Mouse (Mus musculus): ENCODE measurements around the gene Ms4a4d. TPM values are rescaled to one million over a fixed set of nuclear protein-coding genes. Genes with fewer than 3 reads are reported as not detected.

Gene Ms4a4d
- total RNA-seq, 2 experiments from 2014 or later = 0.54 TPM; not detected in 1

DNA sequence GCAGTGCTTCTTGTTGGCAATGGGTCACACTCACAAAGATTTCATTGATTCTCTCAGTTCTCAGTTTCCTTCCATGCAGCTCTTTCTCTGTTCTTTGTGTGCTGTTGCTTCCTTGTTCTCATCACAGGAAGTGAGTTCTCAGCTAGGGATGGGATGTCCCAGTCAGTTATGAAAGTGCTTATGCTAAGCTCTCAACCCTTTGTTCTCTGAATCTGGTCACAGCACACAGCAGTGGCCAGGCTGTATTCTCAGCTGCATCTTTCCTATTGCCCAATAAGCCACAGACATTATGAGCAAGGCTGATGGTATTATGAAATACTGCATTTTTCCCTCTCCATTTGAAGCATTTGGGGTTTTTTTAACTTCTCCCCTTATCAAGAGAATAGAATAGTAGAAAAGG, 23.0 kb downstream of the Ms4a4d start:
- peak; percentile 100 for ATAC-seq (ENCODE audit: poor library complexity, severe bottlenecking)

DNA sequence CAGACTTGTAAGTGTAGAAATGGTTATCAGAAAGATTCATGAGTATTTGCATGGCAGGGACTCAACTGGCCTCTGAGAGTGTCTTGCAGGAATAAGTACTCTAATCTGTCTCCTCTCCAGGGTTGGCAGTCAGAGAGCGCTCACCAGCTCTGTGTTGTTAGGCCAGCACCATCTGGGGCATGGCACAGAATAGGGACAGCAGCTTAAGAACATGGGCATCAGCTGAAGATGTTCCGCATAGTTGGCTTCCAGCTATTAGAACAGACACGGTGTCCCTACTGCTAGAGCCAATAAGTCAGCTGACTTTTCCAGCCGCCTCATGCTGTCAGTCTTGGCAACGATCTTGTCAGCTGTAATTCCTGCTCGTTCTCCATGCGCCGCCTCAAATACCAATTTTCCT, 38.4 kb downstream of the Ms4a4d start:
- ATAC-seq (ENCODE audit: poor library complexity, severe bottlenecking) = no peak

DNA sequence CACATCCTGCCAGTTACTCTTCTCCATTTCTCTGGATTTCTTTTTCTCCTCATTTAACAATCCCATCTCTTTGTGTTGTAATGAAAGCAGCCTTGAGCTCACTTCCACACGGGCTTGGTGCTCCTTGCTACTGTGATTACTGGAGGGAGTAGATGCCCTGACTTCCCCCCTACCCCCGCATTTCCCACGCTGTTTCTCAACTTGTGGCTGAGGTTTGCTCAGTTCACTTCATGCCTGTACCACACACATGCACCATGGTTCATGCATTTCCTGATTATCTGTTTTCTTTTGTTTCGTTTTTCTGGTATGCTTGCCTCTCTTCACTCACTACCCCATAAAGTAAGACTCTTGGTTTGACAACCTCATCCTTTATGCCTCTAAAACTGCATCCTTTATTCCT, 52.6 kb downstream of the Ms4a4d start:
- peak; percentile 66; the same call in 1 of the 2 replicates for ATAC-seq (ENCODE audit: poor library complexity, severe bottlenecking)

DNA sequence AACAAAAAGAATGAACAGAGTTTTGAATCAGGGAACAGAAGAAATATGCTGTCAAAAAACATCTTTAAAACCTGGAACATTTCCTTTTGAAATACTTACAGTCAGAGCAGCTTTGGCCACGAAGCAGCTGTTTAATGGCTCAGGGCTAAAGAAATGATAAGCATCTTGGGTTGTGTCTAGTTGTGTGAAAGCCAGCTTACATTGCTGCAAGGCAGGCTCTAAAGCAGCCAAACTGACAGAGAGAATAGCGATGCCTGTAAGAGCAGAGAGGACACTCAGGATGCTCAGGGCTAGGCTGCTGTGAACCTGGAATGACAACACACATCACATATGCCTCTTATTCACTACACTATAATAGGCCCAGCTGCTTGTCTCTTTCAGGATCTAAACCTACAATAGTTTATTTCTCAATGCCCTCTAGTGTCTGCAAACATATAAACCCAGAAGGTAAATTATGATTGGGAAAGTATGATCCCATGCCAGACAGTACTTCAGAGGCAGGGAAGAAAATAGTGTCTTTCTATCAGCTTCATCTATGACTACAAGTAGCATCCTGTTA, 53.4 kb downstream of the Ms4a4d start:
- ATAC-seq (ENCODE audit: poor library complexity, severe bottlenecking) = no peak

DNA sequence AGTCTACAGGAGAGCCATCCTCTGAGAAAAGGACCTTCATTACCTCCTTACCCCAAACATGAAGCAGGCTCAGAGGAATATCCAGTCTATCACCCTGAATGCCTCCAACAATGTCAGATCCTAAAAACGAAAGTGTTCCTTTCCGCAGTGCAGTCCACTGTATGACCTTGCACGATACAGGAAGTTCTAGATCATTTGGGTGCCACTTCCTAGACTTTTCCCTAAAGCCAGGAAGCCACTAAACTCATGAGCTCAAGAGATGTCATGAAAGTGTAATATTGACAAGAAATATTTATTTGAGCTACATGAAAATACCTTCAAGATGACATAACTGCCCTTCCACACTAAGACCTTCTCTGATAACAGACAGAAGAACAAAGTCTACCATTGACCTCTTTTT, 64.7 kb downstream of the Ms4a4d start:
- no peak for ATAC-seq (ENCODE audit: poor library complexity, severe bottlenecking)

DNA sequence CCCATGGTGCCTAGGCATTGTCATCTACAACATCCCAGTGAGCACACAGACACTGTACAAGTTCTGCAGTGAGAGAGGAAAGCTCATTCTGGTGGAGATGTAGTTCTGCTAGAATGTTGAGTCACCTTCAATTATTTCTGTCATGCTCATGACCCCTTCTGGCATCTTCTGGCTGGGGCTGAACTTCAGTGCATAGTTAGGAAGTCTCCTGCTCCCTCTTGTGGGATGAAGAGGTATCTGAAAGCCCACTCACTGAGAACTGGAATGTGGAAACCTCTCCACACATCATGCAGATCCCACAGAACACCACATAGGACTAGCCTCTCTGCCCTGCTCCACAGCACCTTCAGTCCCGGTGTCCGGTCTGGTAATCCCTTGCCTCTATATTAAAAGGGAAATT, 65.4 kb downstream of the Ms4a4d start:
- peak; percentile 66 for ATAC-seq (ENCODE audit: poor library complexity, severe bottlenecking)

DNA sequence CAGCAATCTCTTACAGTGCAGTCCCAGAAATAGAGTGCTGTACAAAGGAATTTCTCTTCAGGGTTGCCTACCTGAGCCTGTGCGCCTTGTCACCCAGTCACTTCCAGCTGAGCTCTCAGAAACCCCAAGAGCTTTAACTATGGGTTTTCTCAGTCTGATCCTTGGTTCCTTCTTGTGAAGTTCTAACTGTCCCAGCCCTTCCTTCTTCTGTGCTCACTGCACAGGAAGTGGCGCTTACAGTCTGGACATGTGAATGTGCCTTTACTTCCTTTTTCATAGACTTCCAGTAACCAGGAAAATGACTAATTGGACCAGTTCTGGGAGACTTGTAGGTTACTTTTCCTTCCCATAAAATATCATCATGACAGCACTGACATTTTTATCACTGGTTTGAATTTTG, 68.0 kb downstream of the Ms4a4d start, which contains the start of gene Ms4a6d:
TSS of gene Ms4a6d (minus strand) at position 247 of the 400 bp plus-strand sequence.
- ATAC-seq (ENCODE audit: poor library complexity, severe bottlenecking) = peak; percentile 54

Other genes starting within 250 kb of the Ms4a4d start
- gene Ms4a14, start 222.3 kb upstream of the Ms4a4d start, total RNA-seq (2015) = 0.09 and 0.13 TPM in 2 replicates
- not detected in 2 replicates for gene Ms4a14, start 222.3 kb upstream of the Ms4a4d start, total RNA-seq (2017)
- 1.7 and 3.0 TPM in 2 replicates for gene Ms4a7, start 200.7 kb upstream of the Ms4a4d start, total RNA-seq (2015)
- gene Ms4a7, start 200.7 kb upstream of the Ms4a4d start, total RNA-seq (2017) = 1.7 and 2.4 TPM in 2 replicates
- 35.8 and 41.7 TPM in 2 replicates for gene Ms4a4a, start 161.3 kb upstream of the Ms4a4d start, total RNA-seq (2015)
- gene Ms4a4a, start 161.3 kb upstream of the Ms4a4d start, total RNA-seq (2017) = 6.0 and 7.4 TPM in 2 replicates
- 412 and 535 TPM in 2 replicates for gene Ms4a4c, start 132.0 kb upstream of the Ms4a4d start, total RNA-seq (2015)
- gene Ms4a4c, start 132.0 kb upstream of the Ms4a4d start, total RNA-seq (2017) = 446 and 496 TPM in 2 replicates
- gene Ms4a4b, start 93.2 kb upstream of the Ms4a4d start, total RNA-seq (2015) = 53.5 and 63.3 TPM in 2 replicates
- 17.0 and 32.8 TPM in 2 replicates for gene Ms4a4b, start 93.2 kb upstream of the Ms4a4d start, total RNA-seq (2017)
- gene Ms4a6c, start 67.4 kb upstream of the Ms4a4d start, total RNA-seq (2015) = 815 and 879 TPM in 2 replicates
- 614 and 767 TPM in 2 replicates for gene Ms4a6c, start 67.4 kb upstream of the Ms4a4d start, total RNA-seq (2017)
- 16.9 and 21.9 TPM in 2 replicates for gene Gm8369, start 50.9 kb upstream of the Ms4a4d start, total RNA-seq (2015)
- 10.4 and 12.3 TPM in 2 replicates for gene Gm8369, start 50.9 kb upstream of the Ms4a4d start, total RNA-seq (2017)
- gene Ms4a6b, start 20.3 kb upstream of the Ms4a4d start, total RNA-seq (2015) = 242 and 270 TPM in 2 replicates
- 138 and 141 TPM in 2 replicates for gene Ms4a6b, start 20.3 kb upstream of the Ms4a4d start, total RNA-seq (2017)
- gene Ms4a6d, start 68.0 kb downstream of the Ms4a4d start, total RNA-seq (2015) = 62.8 and 76.5 TPM in 2 replicates
- gene Ms4a6d, start 68.0 kb downstream of the Ms4a4d start, total RNA-seq (2017) = 42.6 and 51.4 TPM in 2 replicates
- 47.4 and 50.5 TPM in 2 replicates for gene Ms4a2, start 86.9 kb downstream of the Ms4a4d start, total RNA-seq (2015)
- 79.4 and 80.1 TPM in 2 replicates for gene Ms4a2, start 86.9 kb downstream of the Ms4a4d start, total RNA-seq (2017)
- gene Ms4a3, start 104.0 kb downstream of the Ms4a4d start, total RNA-seq (2015) = 42.5 and 48.3 TPM in 2 replicates
- 29.5 and 38.1 TPM in 2 replicates for gene Ms4a3, start 104.0 kb downstream of the Ms4a4d start, total RNA-seq (2017)
- gene Oosp2, start 123.8 kb downstream of the Ms4a4d start, total RNA-seq (2015) = 0.51 TPM in 1 of 2 replicates, not detected in the other
- not detected in 2 replicates for gene Oosp2, start 123.8 kb downstream of the Ms4a4d start, total RNA-seq (2017)
- 0.16 and 0.67 TPM in 2 replicates for gene Oosp1, start 154.3 kb downstream of the Ms4a4d start, total RNA-seq (2015)
- 1.1 TPM in 1 of 2 replicates, not detected in the other for gene Oosp1, start 154.3 kb downstream of the Ms4a4d start, total RNA-seq (2017)
- gene Oosp3, start 160.3 kb downstream of the Ms4a4d start, total RNA-seq (2015) = not detected in 2 replicates
- not detected in 2 replicates for gene Oosp3, start 160.3 kb downstream of the Ms4a4d start, total RNA-seq (2017)
- not detected in 2 replicates for gene Gif, start 210.8 kb downstream of the Ms4a4d start, total RNA-seq (2015)
- not detected in 2 replicates for gene Gif, start 210.8 kb downstream of the Ms4a4d start, total RNA-seq (2017)
- gene Mrpl16, start 233.6 kb downstream of the Ms4a4d start, total RNA-seq (2015) = 34.2 and 38.7 TPM in 2 replicates
- 50.3 and 50.5 TPM in 2 replicates for gene Mrpl16, start 233.6 kb downstream of the Ms4a4d start, total RNA-seq (2017)